Mouse (Mus musculus): ENCODE measurements around the gene Crtc1.

Gene Crtc1

GRCm38 (mm10) chr8:70351035-70351999 lies 88.1 kb downstream of the Crtc1 start:
- ATAC-seq (ENCODE audit: low TSS enrichment): no peak

- ATAC-seq (ENCODE audit: low TSS enrichment): no peak
Observed at GRCm38 (mm10) chr8:70347860-70348420, 91.4 kb downstream of the Crtc1 start.

GRCm38 (mm10) chr8:70347443-70347842 lies 91.9 kb downstream of the Crtc1 start:
- no peak for ATAC-seq (ENCODE audit: low TSS enrichment)

- ATAC-seq (ENCODE audit: low TSS enrichment): no peak
Observed at GRCm38 (mm10) chr8:70344279-70344678, 95.1 kb downstream of the Crtc1 start.

GRCm38 (mm10) chr8:70343696-70344095 lies 95.7 kb downstream of the Crtc1 start:
- peak; percentile 66 for ATAC-seq (ENCODE audit: low TSS enrichment)

- no peak for ATAC-seq (ENCODE audit: low TSS enrichment)
Observed at GRCm38 (mm10) chr8:70343076-70343475, 96.3 kb downstream of the Crtc1 start.

GRCm38 (mm10) chr8:70342007-70342406 lies 97.4 kb downstream of the Crtc1 start:
- no peak for ATAC-seq (ENCODE audit: low TSS enrichment)

GRCm38 (mm10) chr8:70340659-70341058 lies 98.7 kb downstream of the Crtc1 start:
- peak; percentile 27; the same call in 1 of the 2 replicates for ATAC-seq (ENCODE audit: low TSS enrichment)

GRCm38 (mm10) chr8:70338931-70339330 lies 100.4 kb downstream of the Crtc1 start:
- ATAC-seq (ENCODE audit: low TSS enrichment): no peak

GRCm38 (mm10) chr8:70332878-70333202 lies 106.5 kb downstream of the Crtc1 start:
- ATAC-seq (ENCODE audit: low TSS enrichment): no peak
